Mouse (Mus musculus) urinary bladder, postnatal 10 days (tissue): Measurements from ENCODE around the gene Nfam1.

Experiments
- DNase-seq: peaks from one replicate; pipeline ENCODE4 v3.0.0; 2022; ENCODE audit warnings: low spot score

The Nfam1 gene

DNA sequence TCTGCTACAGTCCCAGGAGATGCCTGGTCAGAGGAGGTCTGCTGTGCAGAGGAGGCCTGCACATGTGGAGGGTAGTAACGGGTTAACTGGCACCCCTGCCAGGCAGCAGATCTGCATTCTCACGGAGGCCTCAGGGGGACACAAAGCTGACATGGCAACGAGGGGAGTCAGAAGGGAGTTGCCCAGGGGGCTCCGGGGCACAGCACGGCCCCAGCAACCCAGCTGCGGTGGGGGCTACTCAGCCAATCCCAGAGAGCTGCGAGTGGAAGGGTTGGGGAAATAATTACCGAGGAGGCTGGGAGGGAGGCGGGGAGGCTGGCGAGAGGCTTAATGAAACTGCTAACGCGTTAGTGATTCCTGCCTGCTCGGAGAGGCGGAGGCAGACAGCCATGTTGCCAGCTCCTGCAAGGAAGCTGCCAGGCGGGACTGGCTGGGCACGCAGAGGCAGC is 74.8 kb downstream of the Nfam1 start:
- DNase-seq: no peak

DNA sequence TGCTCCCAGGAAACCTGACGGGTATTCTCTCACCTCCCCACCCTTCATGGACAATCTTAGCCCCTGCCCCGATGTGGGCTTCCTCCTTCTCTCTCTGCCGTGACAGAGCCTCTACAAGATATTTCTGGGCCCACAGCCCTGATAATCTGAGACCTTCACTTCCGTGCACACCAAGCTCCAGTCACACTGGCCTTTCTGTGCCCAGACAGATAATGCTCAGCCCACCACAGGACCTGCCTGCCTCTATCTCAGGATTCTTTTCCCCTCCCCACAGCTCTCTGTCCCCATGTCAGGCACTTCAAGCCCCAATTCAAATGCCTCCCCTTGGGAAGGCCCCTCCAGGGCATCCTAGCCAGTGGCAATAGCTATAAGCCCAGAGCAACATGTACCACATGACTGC is 76.4 kb downstream of the Nfam1 start:
- DNase-seq: no peak

DNA sequence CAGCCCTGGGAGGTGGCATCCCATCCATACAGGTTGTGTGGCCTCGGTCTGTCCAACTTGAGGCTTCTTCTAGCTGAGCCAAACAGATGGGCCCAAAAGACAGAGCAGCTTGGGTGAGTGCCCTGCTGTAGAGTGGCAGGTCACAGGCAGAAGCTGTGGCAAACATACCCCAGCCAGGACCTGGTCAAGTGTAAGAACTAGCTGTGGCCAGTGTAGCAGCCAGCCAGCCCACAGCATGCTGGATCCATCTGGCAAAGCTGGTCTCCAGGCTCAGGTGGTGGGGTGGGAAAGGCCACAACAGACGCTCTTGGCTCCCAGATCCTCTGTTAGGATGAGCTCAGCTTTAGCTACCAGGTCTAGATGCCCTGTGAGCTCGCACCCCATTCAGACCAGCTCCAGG is 76.8 kb downstream of the Nfam1 start:
- DNase-seq: no peak

DNA sequence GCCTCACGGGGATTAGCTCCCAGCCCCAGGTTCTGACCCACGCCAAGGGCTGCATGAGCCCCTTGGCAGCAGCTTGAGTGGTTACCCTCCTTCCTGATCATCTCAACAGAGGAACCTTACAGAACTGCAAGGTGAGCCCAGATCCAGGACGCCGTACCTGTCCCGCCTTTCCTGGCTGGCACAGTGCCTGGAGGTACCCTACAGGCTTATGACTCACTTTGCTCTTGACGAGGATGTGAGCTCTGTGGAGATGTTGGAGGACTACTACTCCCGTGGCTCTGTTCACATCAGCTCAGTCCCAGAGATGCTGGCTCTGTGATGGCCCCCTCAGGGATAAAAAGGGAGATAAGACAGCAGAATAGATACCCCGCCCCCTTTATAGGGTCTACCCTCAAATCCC is 77.8 kb downstream of the Nfam1 start:
- no peak for DNase-seq

DNA sequence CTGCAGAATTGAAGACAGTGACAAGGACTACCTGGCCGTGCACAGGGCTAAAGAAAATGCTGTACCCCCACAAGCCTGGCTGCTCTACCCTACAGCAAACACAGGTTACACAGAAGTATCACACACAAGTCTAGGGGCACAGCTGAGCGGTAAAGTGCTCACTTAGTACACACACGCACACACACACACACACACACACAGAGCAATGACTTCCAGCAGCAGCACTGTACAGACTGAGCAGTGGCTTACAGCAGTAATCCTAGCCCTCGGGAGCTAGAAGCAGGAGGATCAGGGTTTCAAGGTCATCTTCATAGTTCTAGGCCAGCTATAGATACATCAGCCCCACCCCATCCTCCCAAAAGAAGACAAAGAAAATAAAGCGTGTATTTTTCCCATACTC is 79.1 kb downstream of the Nfam1 start:
- no peak for DNase-seq

DNA sequence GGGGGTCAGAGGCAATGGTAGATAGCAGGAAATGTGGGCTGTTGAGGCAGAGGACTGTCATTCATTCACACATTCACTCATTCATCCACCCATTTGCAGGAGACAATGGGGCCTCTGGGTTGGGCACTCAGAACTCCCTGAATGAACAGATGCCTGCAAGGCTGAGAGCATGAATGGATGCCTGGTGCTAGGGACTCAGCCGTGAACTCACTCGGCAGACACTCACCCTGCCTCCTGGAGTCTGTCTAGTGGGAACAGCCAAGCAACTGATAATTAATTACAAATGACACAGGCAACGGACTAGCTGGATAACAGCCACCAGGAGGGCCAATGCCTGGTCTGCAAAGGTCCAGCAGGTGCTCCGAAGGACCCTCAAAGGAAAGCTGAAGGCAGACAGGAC is 80.0 kb downstream of the Nfam1 start:
- no peak for DNase-seq

DNA sequence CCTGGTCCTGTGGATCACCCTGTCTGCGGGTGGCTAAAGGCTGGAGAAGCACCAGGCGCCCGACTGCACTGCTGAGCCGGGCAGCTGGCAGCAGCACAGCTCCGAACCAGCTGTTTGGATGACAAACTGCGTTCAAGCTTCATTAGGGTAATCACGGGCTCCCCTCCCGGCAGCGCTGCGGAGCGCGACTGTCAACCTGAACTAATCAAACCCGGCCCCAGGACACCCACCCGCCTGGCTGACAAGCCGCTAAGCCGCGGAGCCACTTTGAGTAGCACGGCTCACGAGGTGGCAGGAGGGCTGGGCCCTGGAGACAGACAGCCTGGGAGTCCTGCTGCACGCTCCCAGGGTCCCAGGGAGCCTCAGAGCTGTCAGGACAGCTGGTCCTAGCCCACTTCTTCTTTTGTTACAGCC is 80.8 kb downstream of the Nfam1 start:
- no peak for DNase-seq

DNA sequence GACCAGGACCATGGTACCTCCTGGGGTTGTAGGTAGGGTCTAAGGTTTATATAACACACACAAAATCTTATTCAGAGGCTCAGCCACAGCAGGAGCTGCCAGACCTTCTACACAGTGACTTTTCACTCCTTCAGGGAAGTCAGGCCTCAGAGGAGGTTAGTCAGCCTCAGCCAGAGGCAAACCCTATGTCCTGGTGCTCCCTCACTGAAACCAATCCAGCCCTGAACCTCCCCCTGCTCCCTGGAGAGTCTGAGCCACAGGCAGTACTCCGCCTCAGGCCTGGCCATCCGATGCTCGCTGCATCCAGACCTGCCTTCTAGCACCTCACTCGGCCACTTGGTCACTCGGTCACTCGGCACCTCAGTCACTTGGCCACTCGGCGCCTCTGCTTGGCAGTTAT is 82.9 kb downstream of the Nfam1 start:
- no peak for DNase-seq

DNA sequence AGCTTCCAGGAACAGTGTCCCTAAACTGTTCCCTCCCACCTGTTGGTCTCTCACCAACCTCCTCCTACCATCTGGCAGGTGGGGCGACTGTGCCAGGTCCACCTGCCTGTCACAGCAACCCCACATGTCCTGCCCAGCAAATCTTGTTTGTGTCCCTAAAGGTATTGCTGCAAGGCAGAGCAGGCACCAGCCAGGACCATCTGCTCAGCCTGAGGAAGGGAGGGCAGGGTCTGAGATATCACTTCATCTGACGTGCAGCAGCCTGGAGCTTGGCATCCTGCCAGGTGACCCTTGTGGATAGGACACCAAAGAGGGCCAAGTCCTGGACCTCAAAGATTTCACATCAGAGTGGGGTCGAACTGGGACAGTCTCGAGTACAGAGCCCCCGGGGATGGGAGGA is 85.7 kb downstream of the Nfam1 start:
- DNase-seq: no peak

DNA sequence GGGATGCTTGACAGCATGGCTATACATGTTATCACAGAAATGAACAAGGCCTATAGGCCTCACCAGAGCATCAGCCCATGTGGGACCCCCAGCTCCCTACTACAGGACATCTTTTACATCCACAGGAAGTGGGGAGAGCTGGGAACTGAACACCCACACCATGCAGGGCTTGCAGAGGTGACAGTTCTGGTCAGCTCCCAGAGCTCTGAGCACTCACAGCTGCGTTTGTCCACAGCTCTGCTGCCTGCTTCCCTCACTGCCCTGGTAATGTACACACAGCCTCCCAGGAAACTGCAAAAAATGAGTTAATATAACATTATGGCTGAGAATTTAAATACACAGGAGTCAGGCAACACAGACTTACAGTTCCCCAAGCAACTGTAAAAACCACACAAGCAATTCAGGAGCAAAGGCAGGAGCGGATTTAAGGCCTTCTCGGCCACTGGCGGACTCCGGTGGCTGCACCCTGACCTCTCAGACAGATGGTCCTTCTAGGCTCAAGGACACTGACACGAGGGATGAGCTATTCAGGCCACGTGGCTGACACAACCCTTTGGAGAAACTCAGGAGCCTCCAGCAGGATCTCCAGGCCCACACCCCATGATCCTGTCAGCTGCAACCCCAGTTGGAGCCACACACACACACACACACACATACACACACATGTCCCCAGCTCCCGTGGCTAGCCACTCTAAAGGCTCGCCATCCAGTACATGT is 88.5 kb downstream of the Nfam1 start:
- DNase-seq: no peak
